Mouse (Mus musculus) left cerebral cortex, postnatal 4 days (tissue): ENCODE measurements around the gene Ppp1r14b. TPM values are rescaled to one million over a fixed set of nuclear protein-coding genes. Genes with fewer than 3 reads are reported as not detected.

ENCODE experiments used
- total RNA-seq, 2 experiments: library from RNA; stranded (reverse); gene quantifications; 2 replicates each; pipeline ENCODE4 v1.2.3; 2021

The Ppp1r14b gene
- total RNA-seq, 2 experiments from 2014 or later = 335 to 369 TPM

Other genes starting within 250 kb of the Ppp1r14b start
- gene Rps6ka4, start 134.3 kb upstream of the Ppp1r14b start, total RNA-seq = 10 to 100 TPM; 22.5 to 23.5 TPM
- under 1 TPM; 0.82 to 0.91 TPM for gene Ccdc88b, start 116.8 kb upstream of the Ppp1r14b start, total RNA-seq
- gene Trmt112, start 65.3 kb upstream of the Ppp1r14b start, total RNA-seq = 10 to 100 TPM; 42.5 to 43.0 TPM
- gene Prdx5, start 64.9 kb upstream of the Ppp1r14b start, total RNA-seq = 100 to 1,000 TPM; 203 to 204 TPM
- gene Esrra, start 53.2 kb upstream of the Ppp1r14b start, total RNA-seq = 10 to 100 TPM; 30.4 to 32.7 TPM
- gene Catsperz, start 49.6 kb upstream of the Ppp1r14b start, total RNA-seq = 10 to 100 TPM in 1 of 2 experiments, 1 to 10 TPM in 1; 6.2 to 11.1 TPM
- 10 to 100 TPM; 13.8 to 15.5 TPM for gene Kcnk4, start 40.5 kb upstream of the Ppp1r14b start, total RNA-seq
- gene Bad, start 33.1 kb upstream of the Ppp1r14b start, total RNA-seq = 10 to 100 TPM; 46.2 to 47.1 TPM
- gene Gpr137, start 32.5 kb upstream of the Ppp1r14b start, total RNA-seq = 10 to 100 TPM; 56.8 to 63.6 TPM
- gene Plcb3, start 1.5 kb downstream of the Ppp1r14b start, total RNA-seq = 10 to 100 TPM; 13.7 to 15.1 TPM
- 10 to 100 TPM; 43.7 to 44.4 TPM for gene Fkbp2, start 5.5 kb downstream of the Ppp1r14b start, total RNA-seq
- 10 to 100 TPM; 74.4 to 80.7 TPM for gene Vegfb, start 12.7 kb downstream of the Ppp1r14b start, total RNA-seq
- 10 to 100 TPM; 14.0 to 17.7 TPM for gene Dnajc4, start 17.6 kb downstream of the Ppp1r14b start, total RNA-seq
- gene Nudt22, start 21.1 kb downstream of the Ppp1r14b start, total RNA-seq = 10 to 100 TPM in 1 of 2 experiments, 1 to 10 TPM in 1; 8.9 to 11.5 TPM
- 10 to 100 TPM; 17.6 to 21.4 TPM for gene Trpt1, start 21.2 kb downstream of the Ppp1r14b start, total RNA-seq
- 1 to 10 TPM; 3.2 to 3.4 TPM for gene Fermt3, start 44.5 kb downstream of the Ppp1r14b start, total RNA-seq
- 100 to 1,000 TPM; 127 to 130 TPM for gene Stip1, start 65.0 kb downstream of the Ppp1r14b start, total RNA-seq
- 1 to 10 TPM; 5.5 to 6.3 TPM for gene Macrod1, start 81.8 kb downstream of the Ppp1r14b start, total RNA-seq
- 10 to 100 TPM; 22.4 to 23.5 TPM for gene Flrt1, start 130.8 kb downstream of the Ppp1r14b start, total RNA-seq
- 100 to 1,000 TPM; 181 TPM for gene Otub1, start 231.3 kb downstream of the Ppp1r14b start, total RNA-seq
- 100 to 1,000 TPM; 469 to 499 TPM for gene Cox8a, start 242.6 kb downstream of the Ppp1r14b start, total RNA-seq